Mouse (Mus musculus) ovary, postnatal 36 days (tissue): ENCODE data around the gene 2610318N02Rik.

Source experiments
- DNase-seq: peaks from one replicate; pipeline ENCODE4 v3.0.0; 2022; ENCODE audit warnings: low spot score, mixed read lengths

2610318N02Rik gene

DNA sequence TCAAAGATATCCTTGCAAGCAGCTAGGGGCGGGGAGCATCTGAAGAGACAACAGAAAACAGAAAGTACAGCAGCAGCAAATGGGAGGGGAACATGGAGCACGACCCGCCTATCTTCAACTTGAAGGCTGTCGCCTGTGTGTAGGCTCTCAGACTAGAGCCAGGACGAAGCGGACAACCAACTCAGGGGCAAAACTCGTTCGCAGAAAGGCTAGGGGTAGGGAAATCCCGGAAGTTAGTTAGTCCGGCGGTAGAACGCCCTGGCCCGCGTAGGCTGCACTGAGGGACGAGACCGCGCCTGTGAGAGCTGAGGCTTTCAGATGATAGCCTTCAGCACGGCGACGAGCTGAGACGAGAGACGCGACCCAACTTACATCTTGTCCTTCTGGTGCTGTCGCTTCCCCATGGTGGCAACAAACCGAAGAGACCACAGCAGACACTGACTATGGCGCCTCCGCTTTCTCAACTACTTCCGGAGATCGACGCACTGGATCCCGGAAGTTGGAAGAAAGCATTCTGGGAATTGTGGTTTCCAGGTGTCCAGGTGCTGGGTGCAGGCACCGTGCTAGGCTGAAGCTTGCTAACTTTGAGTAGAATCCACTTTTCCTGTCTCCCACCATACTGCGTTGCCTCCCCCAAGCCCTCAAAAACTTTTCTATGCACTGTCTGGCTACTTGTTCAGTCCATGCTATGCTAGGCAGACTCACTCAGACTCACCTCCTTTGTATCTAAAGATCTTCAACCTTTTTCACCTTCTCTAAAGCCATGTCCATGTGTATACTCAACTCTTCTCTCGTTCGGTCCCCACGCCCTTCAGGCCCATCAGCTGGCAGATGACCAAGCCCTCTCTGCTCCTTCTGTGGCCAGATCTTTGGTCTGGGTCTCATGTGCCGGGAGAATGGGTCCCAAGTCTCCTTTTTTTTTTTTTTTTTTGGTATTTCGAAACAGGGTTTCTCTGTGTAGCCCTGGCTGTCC is 13.9 kb downstream of the 2610318N02Rik start, which contains the start of gene Ppil2:
Gene Ppil2 (minus strand): TSS at position 487 of the 973 bp plus-strand sequence.
- DNase-seq = peak; percentile 54

DNA sequence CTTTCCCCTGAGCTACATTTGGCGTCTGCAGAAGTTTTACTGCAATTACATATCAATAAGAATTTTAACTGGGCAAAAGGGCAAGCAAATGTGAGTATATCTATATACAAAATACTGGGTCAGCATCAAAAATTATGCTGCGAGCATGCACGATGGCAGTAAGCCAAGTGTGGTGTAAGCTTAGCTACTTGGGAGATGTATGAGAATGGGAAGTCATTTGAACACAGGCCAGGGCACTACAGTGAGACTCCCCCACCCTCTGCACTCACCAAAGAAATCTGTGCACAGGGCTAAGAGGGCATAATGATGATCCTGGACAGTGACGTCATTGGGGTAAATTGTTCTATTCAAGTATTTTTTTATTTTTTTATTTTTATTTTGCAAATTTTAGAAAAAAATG is 20.4 kb downstream of the 2610318N02Rik start:
- DNase-seq = no peak

GRCm38 (mm10) chr16:17102630-17103220 is 22.2 kb downstream of the 2610318N02Rik start:
- DNase-seq = no peak

GRCm38 (mm10) chr16:17096938-17097337 is 28.0 kb downstream of the 2610318N02Rik start:
- no peak for DNase-seq

DNA sequence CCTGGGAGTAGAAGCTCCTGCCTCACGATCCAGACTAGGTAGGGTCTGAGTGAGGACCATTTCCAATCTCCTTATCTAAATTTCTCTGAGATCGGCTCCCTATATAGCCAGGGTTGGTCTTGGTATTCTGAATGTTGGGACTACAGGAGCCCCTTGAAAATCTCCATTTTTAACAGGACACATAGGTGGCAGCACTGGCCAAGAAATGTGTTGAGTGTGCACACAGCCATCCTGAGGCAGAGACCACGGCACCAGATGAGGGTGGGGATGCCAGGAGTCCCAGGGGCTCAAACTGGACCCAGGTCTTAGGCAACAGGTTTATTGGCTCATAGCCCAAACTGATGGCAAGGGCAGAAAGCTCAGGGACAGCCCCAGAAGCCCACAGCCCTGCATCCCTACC is 36.6 kb downstream of the 2610318N02Rik start:
- DNase-seq = no peak

GRCm38 (mm10) chr16:17086669-17087193 is 38.2 kb downstream of the 2610318N02Rik start:
- no peak for DNase-seq

DNA sequence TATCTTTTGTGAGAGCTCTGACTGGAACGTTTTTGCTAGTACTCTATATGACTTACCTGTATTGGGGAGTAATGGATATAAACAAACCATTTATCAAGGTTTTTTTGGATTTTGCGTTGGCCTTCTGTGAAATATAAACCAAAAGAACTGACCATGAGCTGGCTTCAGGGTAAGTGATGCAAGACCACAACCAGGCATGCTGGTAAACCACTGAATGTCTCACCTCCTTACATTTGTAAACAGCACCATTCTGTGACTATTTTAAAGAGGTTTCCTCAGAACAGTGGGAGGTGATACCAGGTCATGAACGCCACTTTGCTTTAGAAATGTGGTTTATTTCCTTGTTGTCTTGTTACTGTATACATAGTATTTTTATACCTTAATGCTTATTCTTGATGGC is 38.7 kb downstream of the 2610318N02Rik start:
- no peak for DNase-seq

- peak; percentile 45 for DNase-seq
These were observed 39.3 kb downstream of the 2610318N02Rik start for GRCm38 (mm10) chr16:17085636-17086035.

- DNase-seq = no peak
These were observed 42.7 kb downstream of the 2610318N02Rik start for GRCm38 (mm10) chr16:17082121-17082792.

- no peak for DNase-seq
These were observed 46.9 kb downstream of the 2610318N02Rik start for GRCm38 (mm10) chr16:17078101-17078500.

GRCm38 (mm10) chr16:17076869-17077268 is 48.1 kb downstream of the 2610318N02Rik start:
- DNase-seq = no peak

GRCm38 (mm10) chr16:17076301-17076700 is 48.7 kb downstream of the 2610318N02Rik start:
- DNase-seq = no peak

DNA sequence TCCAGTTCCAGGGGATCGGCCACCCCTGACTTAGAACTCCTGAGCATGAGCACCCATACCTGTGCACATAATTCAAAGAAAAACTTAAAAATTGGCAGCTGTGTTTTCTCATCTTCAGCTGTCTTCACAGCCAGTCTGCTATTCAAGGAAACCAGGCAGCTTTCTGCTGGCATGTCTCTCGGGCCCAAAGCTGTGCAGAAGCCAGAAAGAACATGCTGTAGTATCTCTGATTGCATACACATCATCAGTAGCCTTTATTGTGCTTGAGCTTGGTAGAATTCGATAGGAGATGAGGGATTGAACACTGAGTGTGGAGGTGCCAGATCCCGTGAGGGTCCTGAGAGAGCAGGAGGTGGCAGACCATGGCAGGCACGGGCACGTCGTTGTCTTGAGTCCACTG is 52.0 kb downstream of the 2610318N02Rik start:
- no peak for DNase-seq

DNA sequence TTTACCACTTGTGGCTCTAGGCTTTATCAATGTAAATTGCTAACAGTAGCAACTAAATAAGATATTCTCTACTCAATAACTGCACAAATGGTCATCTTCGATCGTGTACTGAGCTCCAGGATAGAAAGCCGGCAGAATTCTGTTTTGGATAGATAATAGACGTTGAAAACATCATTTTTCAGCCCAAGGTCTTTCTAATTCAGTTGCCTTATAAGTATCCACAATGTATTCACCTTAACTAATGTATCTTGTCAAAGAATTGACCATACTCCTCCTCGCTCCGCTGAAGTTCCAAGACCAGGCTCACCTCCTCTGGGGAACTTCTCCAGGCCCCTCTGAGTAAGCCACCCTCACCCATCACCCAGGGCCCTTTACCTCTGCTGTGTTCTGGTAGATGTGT is 54.3 kb downstream of the 2610318N02Rik start:
- DNase-seq = no peak

DNA sequence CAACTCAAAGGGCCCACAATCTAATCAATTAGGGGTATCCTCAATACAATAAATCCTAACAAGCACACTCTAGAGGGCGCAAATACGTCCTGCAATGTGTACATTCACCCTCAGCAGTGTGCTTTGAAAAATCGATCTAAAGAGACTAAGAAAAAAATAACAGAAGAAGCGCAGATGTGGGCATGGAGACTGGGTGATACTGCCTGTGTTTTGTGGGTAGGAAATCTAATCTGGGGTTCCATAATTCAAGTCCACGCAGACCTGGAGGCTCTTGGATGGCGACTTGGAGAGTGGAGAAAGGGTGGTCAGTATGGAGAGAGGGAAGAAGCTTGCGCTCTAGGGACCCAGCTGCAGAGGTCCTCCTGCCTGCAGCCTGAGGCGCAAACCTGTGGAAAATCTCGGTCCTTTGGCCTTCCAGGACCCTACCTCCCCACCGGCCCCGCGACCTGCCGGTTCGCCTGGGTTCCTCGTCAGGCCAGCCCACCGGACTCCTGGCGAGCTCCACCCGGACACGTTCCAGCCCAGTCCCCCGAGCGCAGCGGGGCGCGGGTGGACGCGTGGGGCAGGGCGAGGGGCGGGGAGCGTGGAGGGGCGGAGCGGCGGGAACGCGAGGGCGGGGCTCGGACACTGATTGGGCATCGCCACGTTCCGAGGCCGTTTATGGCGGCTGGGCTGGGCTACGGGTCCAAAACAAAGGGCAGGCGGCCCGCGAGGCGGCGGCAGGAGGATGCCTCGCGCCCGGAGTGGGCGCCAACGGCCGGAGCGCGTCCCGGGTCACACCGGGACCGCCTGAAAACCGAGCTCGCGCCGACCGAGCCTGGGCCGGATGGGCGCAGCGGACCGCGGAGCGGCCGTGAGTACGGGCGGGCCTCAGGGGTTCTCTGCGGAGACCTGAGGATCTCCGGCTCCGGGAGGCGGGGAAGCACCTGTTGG is 55.2 kb downstream of the 2610318N02Rik start, which contains the start of gene Ypel1:
Gene Ypel1 (plus strand): TSS at position 186 of the 933 bp plus-strand sequence.
- peak; percentile 91 for DNase-seq

DNA sequence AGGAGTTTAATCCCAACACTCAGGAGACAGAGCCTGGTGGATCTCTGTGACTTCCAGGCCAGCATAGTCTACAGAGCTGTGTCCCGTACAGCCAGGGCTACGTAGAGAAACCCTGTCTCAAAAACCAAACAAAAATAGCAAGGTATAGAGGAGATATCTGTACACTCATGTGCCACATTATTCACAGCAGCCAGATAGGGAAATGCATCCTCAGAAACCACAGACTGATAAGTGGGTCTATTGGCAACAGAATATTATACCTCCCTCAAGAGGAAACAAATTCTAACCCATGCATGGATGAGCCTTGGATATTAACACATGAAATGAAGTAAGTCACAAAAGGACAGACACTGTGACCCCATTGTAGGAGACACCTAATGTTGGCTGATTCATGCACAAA is 57.4 kb downstream of the 2610318N02Rik start:
- DNase-seq = no peak
